Mouse (Mus musculus) left cerebral cortex, adult 9 months (tissue): Measurements from ENCODE around the gene Rab39.
A peak's percentile ranks its signal among the peaks of the same experiment; 100 is the strongest.

ENCODE experiments used
- DNase-seq, 2 experiments: peaks; one replicate each; pipeline ENCODE4 v3.0.0; 2022; ENCODE audit warnings: low spot score in 2 of 2

The Rab39 gene

DNA sequence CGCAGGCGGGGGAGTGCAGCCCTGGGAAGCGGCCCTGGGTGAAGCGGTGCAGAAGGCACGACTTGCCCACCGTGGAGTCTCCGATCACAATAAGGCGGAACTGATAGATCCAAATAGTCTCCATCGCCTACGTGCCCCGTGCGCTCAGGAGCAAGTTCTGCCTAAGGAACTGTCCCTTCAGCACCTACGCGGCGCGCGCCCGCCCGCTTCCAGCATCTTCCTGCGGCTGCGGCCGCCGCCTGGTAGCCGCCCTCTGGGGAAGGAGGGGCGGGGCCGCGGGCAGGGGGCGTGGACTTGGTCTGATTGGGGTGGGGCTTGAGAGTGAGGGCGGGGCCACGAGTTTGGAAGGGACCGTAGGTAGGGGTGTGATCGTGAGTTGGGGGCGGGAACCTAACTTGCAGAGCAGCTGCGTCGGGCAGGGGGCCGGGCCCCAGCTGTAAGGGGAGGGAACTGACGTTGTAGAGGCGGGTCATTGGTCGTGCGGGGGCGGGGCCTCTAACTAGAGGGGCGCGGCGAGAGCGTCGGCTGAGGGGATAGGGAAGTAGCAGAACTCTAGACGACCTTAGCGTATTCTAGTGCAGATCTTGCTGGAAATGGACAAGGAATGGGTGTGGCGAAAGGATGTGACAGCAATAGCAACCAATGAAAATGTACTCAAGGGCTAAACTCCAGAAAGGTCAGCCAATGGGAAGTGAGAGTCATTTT, at the start of gene Rab39:
Gene Rab39, minus strand, starts transcription at position 241 of the 705 bp plus-strand sequence.
- peak; percentile 69 to 72 for DNase-seq

DNA sequence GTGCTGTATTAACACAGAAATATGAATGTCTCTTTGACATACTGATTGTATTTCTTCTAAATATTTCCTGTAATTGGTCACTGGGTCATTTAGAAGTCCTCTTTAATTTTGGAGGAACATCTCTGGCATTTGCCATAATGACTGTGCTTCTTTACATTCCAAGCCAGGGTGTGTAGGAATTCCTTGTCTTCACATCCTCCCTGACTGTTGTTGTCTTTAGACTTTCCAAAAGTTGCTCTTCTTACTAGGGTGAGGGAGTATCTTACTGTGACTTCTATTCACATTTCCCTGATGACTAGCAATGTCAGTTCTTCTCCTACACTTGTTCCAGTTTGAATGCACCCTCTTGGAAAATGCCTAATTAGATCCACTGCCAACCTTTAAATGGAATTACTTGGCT, 48.8 kb upstream of the Rab39 start:
- no peak for DNase-seq

- no peak for DNase-seq
Observed at GRCm38 (mm10) chr9:53750899-53751298, 44.9 kb upstream of the Rab39 start.

DNA sequence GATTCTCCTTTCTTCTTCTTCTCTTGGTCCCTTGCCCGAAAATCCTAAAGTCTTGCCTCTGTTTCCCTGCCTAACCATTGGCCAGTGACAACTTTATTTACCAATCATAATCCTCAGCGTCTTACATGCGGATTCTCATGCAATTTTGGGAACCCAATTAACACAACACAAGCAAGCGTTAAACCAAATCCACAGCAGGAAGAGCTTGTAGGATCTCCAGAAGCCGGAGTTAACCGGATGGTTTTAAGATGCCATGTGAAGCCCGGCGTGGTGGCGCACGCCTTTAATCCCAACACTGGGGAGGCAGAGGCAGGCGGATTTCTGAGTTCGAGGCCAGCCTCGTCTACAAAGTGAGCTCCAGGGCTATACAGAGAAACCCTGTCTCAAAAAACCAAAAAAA, 44.4 kb upstream of the Rab39 start:
- no peak for DNase-seq

GRCm38 (mm10) chr9:53740829-53741404, 34.9 kb upstream of the Rab39 start:
- DNase-seq: no peak

DNA sequence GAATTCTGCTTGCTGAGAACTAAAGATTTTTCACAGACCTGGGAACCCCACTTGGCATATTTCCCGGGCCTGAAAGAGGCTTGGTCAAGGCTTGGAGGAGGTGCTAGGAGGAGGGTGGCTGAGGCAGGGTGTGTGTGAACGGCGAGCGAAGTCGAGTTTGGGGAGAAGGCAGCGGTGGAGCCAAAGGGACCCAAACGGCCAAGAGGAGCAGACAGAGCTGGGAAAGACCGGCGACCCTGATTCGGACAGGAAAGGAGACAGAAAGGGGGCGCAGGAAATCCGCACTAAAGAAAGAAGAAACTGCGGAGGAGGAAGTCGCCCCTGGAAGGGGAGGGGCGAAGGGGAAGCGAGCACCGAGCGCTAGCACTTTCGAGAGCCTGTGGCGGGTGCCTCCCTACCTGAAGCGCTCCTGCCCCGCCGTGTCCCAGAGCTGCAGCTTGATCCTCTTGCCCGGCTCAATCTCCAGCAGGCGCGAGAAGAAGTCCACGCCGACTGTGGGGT, 491 bp downstream of the Rab39 start:
- peak in 1 of 2 experiments; percentile 24 for DNase-seq

- DNase-seq: no peak
Observed at GRCm38 (mm10) chr9:53702991-53703390, 3.0 kb downstream of the Rab39 start.

GRCm38 (mm10) chr9:53700496-53700895, 5.5 kb downstream of the Rab39 start:
- DNase-seq: no peak

DNA sequence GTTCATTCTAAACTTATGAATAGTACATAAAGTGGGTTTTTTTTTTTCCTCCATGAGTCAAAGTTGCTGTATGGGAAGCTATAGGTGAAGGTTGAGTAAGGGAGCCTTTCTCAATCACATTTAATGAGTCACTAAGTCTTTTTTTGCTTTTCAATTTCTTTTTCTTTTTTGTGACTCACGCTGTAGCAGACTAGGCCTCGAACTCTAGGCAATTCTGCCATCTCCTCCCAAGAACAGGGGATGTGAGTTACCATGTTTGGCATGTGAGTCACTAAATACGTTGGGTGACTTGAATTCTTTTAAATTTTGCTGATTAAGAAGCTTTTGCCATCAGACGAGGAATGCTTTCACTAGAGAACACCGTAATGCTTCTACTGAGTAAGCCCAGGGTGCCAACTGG, 10.2 kb downstream of the Rab39 start:
- no peak for DNase-seq

- no peak for DNase-seq
Observed at GRCm38 (mm10) chr9:53693718-53694117, 12.3 kb downstream of the Rab39 start.

GRCm38 (mm10) chr9:53691745-53692670, 14.0 kb downstream of the Rab39 start:
- no peak for DNase-seq

DNA sequence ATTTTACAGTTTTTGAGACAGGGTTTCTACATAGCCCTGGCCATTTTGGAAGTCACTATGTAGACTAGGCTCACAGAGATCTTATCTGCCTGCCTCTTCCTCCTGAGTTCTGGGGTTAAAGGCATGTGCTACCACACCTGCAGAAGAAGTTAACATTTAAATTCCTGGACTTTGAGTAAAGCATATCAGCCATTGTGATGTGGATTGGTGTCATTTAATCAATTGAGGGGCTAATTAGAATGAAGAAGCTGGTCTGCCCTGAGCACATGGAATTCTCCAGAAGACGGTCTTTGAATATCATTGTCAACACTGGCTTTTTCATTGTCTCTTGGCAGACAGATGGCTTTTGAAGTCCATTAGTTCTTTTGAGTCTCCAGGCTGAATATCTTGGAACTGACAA, 25.2 kb downstream of the Rab39 start:
- DNase-seq: no peak

DNA sequence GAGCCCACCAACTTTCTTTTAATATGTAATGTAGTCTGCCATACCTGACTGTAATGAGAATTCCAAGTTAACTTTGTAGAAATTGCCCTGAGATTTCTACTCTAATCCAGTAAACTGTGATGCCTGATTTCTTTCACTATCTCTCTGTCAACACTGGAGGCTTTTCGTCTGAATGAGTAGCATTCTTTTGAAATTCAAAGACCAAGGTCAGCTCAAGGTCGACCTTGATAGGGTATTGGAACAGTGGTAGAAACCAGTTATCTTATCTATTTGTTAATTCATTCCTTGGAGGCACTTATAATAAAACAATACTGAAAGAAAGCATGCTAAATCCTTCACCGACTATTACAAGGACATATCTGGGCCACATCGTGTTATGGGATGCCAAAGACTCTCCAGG, 29.1 kb downstream of the Rab39 start:
- no peak for DNase-seq

DNA sequence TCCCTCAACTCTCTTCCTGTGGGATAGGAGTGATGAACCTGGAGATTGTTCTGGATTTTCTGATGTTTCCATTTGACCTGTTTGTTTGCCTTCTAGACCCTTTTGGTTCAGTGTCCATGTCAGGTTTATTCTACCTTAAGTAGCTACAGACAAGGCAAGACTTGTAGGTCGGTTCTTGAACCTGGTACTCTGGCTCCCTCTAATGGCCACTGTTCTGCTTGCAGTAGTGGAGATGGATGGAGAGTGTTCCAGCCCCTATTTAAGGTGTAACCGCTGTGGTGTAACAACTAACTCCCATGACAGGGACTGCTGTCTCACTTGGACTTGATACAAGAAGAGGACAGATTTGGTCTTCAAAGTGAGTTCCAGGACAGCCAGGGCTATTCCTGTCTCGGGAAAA, 32.5 kb downstream of the Rab39 start:
- DNase-seq: peak in 1 of 2 experiments; percentile 82

GRCm38 (mm10) chr9:53669680-53670219, 36.3 kb downstream of the Rab39 start, which contains the start of gene Cul5:
Gene Cul5, minus strand, starts transcription at chr9:53670014.
- DNase-seq: peak in 1 of 2 experiments; percentile 15

GRCm38 (mm10) chr9:53667020-53667669, 38.9 kb downstream of the Rab39 start:
- DNase-seq: peak; percentile 78 to 93

DNA sequence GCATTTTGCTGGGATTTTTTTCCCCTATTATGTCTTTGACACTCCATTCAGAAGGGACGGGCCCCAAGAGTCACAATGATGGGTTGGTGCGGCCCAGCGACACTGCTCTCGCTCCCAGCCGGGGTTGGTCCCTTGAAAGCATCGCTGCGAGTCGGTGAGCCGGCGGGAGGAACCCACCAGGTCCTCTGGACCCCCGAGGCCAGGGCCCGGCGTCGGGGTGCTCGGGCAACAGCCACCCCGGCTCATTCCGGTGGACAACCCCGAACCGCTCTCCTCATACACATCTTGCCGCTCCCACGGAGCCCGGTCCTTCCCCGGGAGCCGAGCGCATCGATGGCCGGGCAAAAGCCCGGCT, 39.4 kb downstream of the Rab39 start:
- DNase-seq: no peak

DNA sequence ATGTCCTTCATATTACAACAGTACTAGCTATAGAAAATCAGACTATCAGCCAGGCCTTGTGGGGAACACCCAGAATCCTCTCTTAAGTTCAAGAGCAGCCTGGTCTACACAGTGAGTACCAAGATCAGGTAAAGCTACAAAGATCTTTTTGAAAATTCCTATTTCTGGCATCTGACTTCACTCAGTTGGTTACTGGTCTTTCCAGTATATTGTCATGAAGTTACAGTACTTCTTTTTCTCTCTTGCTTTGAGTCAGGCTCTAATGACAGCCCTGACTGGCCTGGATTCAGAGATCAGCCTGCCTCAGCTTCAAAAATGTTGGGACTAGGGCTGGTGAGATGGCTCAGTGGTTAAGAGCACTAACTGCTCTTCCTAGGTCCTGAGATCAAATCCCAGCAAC, 40.6 kb downstream of the Rab39 start:
- DNase-seq: no peak

GRCm38 (mm10) chr9:53664819-53665218, 41.2 kb downstream of the Rab39 start:
- no peak for DNase-seq

- no peak for DNase-seq
Observed at GRCm38 (mm10) chr9:53634796-53635195, 71.2 kb downstream of the Rab39 start.
